Mouse (Mus musculus) CH12.LX (cell line): ENCODE measurements around the gene Hoxd8. TPM values are rescaled to one million over a fixed set of nuclear protein-coding genes. Genes with fewer than 3 reads are reported as not detected.

Experiments used
- DNase-seq: peaks from one replicate; pipeline ENCODE4 v3.0.0-alpha.2; 2013; ENCODE audit errors: extremely low read depth
- H3K27ac ChIP-seq: 2 replicates; pipeline ENCODE4 v1.5.1; 2012; ENCODE audit warnings: low read depth, mild to moderate bottlenecking, control low read depth, moderate library complexity; ENCODE audit not compliant: insufficient read depth
- H3K27me3 ChIP-seq: replicated peaks from 2 replicates; pipeline ENCODE3; 2012; ENCODE audit warnings: inconsistent platforms
- H3K36me3 ChIP-seq, 2 experiments: replicated peaks in 1 of 2; 2 replicates each; pipeline versions ENCODE3 to v1.6.1; 2012; ENCODE audit warnings: inconsistent platforms in 1 of 2, low read length in 1 of 2, mild to moderate bottlenecking in 1 of 2, mixed read lengths in 1 of 2, moderate library complexity in 1 of 2; ENCODE audit not compliant: control insufficient read depth in 1 of 2, insufficient read depth in 1 of 2
- H3K4me1 ChIP-seq, 2 experiments: 2 replicates each; pipeline ENCODE4 v1.6.1; 2012; ENCODE audit warnings: inconsistent platforms in 1 of 2, moderate library complexity in 1 of 2; ENCODE audit not compliant: insufficient read depth in 2 of 2, control insufficient read depth in 1 of 2
- H3K4me2 ChIP-seq: 2 replicates; pipeline ENCODE4 v1.6.1; 2012; ENCODE audit warnings: low read depth, mild to moderate bottlenecking, control low read depth; ENCODE audit not compliant: poor library complexity, insufficient read depth, severe bottlenecking
- H3K4me3 ChIP-seq, 3 experiments: fragments of 150-350 bp in 1 of 3; sonication (generic) in 1 of 3; replicated peaks in 1 of 3; 2 replicates each; pipeline versions ENCODE3 to v1.5.1; 2011 to 2012; ENCODE audit warnings: low read depth in 2 of 3, low read length in 2 of 3, mild to moderate bottlenecking in 2 of 3, moderate library complexity in 2 of 3, control low read depth in 1 of 3, improper control_type of control experiment in 1 of 3, inconsistent platforms in 1 of 3, mixed read lengths in 1 of 3; ENCODE audit not compliant: poor library complexity in 1 of 3
- H3K79me2 ChIP-seq: replicated peaks from 2 replicates; pipeline ENCODE4 v1.6.1; 2012; ENCODE audit warnings: mild to moderate bottlenecking, moderate library complexity; ENCODE audit not compliant: control insufficient read depth, poor library complexity, insufficient read depth, severe bottlenecking; ENCODE audit errors: extremely low read depth
- H3K9ac ChIP-seq: 2 replicates; pipeline ENCODE4 v1.6.1; 2012; ENCODE audit warnings: low read depth, mild to moderate bottlenecking, control low read depth, moderate library complexity; ENCODE audit not compliant: insufficient read depth
- H3K9me3 ChIP-seq: replicated peaks from 2 replicates; pipeline ENCODE3; 2012; ENCODE audit warnings: low read length, inconsistent platforms, mixed read lengths
- CHD1 ChIP-seq: IDR thresholded peaks from 2 replicates; pipeline ENCODE4 v1.6.1; 2012; ENCODE audit warnings: low read depth, low read length, improper control_type of control experiment, inconsistent platforms
- CTCF ChIP-seq, 2 experiments: IDR thresholded peaks in 1 of 2; conservative IDR thresholded peaks in 1 of 2; 2 replicates each; pipeline ENCODE4 v1.5.1; 2011 to 2012; ENCODE audit warnings: low read depth in 2 of 2, low read length in 2 of 2, improper control_type of control experiment in 1 of 2, inconsistent platforms in 1 of 2, mild to moderate bottlenecking in 1 of 2, moderate library complexity in 1 of 2
- E2F4 ChIP-seq: IDR thresholded peaks from 2 replicates; pipeline ENCODE4 v1.6.1; 2011; ENCODE audit warnings: low read depth, low read length, improper control_type of control experiment; ENCODE audit not compliant: insufficient replicate concordance
- EP300 ChIP-seq: IDR thresholded peaks from 2 replicates; pipeline ENCODE4 v1.6.1; 2011; ENCODE audit warnings: low read length, improper control_type of control experiment
- ETS1 ChIP-seq: conservative IDR thresholded peaks from 2 replicates; pipeline ENCODE4 v1.6.1; 2012; ENCODE audit warnings: low read depth, mild to moderate bottlenecking, inconsistent platforms, low read length, improper control_type of control experiment, moderate library complexity
- MAFK ChIP-seq: IDR thresholded peaks from 2 replicates; pipeline ENCODE4 v1.6.1; 2011; ENCODE audit warnings: low read length, improper control_type of control experiment; ENCODE audit not compliant: insufficient replicate concordance
- MAX ChIP-seq: IDR thresholded peaks from 2 replicates; pipeline ENCODE4 v1.6.1; 2011; ENCODE audit warnings: low read length, improper control_type of control experiment
- NRF1 ChIP-seq: IDR thresholded peaks from 2 replicates; pipeline ENCODE4 v1.6.1; 2014; ENCODE audit warnings: low read depth, mild to moderate bottlenecking, inconsistent platforms, low read length, improper control_type of control experiment, moderate library complexity
- POLR2A ChIP-seq: IDR thresholded peaks from 2 replicates; pipeline ENCODE4 v1.6.1; 2011; ENCODE audit warnings: low read depth, mild to moderate bottlenecking, improper control_type of control experiment, low read length
- SIN3A ChIP-seq: IDR thresholded peaks from 2 replicates; pipeline ENCODE4 v1.6.1; 2012; ENCODE audit warnings: low read length, improper control_type of control experiment, inconsistent platforms
- USF1 ChIP-seq: IDR thresholded peaks from 2 replicates; pipeline ENCODE4 v1.6.1; 2014; ENCODE audit warnings: low read depth, mild to moderate bottlenecking, inconsistent platforms, low read length, improper control_type of control experiment
- USF2 ChIP-seq: conservative IDR thresholded peaks from 2 replicates; pipeline ENCODE4 v1.6.1; 2011; ENCODE audit warnings: low read depth, low read length, improper control_type of control experiment
- ZC3H11A ChIP-seq: IDR thresholded peaks from 2 replicates; pipeline ENCODE4 v1.6.1; 2012; ENCODE audit warnings: low read depth, mild to moderate bottlenecking, inconsistent platforms, low read length, improper control_type of control experiment
- ZKSCAN1 ChIP-seq: IDR thresholded peaks from 2 replicates; pipeline ENCODE4 v1.6.1; 2012; ENCODE audit warnings: low read depth, inconsistent platforms, low read length, improper control_type of control experiment, borderline replicate concordance
- ZMIZ1 ChIP-seq: IDR thresholded peaks from 2 replicates; pipeline ENCODE4 v1.6.1; 2012; ENCODE audit warnings: low read depth, mild to moderate bottlenecking, inconsistent platforms, low read length, improper control_type of control experiment
- ZNF384 ChIP-seq: IDR thresholded peaks from 2 replicates; pipeline ENCODE4 v1.6.1; 2012; ENCODE audit warnings: low read depth, low read length, improper control_type of control experiment, inconsistent platforms
- dilution Hi-C: fragments of 300-500 bp; cut with MboI; formaldehyde crosslinking; loops from 2 replicates; pipeline ENCODE4 v1.14.3; 2020; ENCODE audit warnings: low sequenced_read_pairs; ENCODE audit not compliant: extremely low pct_unique_long_range_greater_than_20kb, extremely low pct_ligation_motif_present
- in situ Hi-C: fragments of 300-500 bp; cut with MboI; formaldehyde crosslinking; loops from 3 replicates; pipeline ENCODE4 v1.14.3; 2019; ENCODE audit warnings: low sequenced_read_pairs, low pct_ligation_motif_present, low pct_unique_long_range_greater_than_20kb, mixed read lengths
- polyA plus RNA-seq: library from polyadenylated mRNA; unstranded; fragments of >175 nt; gene quantifications from 2 replicates; pipeline ENCODE4 v1.2.1, GENCODE M21; 2012; ENCODE audit warnings: low read depth; ENCODE audit not compliant: insufficient read length
- total RNA-seq, 2 experiments: library from RNA; depleted of rRNA; stranded (reverse); fragments of 300-350 nt in 1 of 2; fragments of >200 nt in 1 of 2; gene quantifications; 2 replicates each; pipeline ENCODE4 v1.2.3; 2012 to 2014

Gene Hoxd8
- total RNA-seq (2012; rRNA removed) (not detected in 2 replicates), total RNA-seq (2014; rRNA removed) (0.20 and 0.76 TPM in 2 replicates), polyA plus RNA-seq (0.15 and 0.31 TPM in 2 replicates)

GRCm38 (mm10) chr2:74704393-74704998, at the start of gene Hoxd8:
Gene Hoxd8, plus strand, starts transcription at chr2:74704615.
- TF ChIP-seq MAFK (no peak), CTCF (conservative IDR thresholded peaks at IDR 0.05 in 1 of 2, IDR thresholded peaks at IDR 0.05 in 1 of 2; ENCODE audit: low read depth in 2 of 2, low read length in 2 of 2) (no peak), E2F4 (no peak), POLR2A (no peak), USF2 (no peak), ETS1 (no peak), ZNF384 (no peak), NRF1 (no peak), USF1 (no peak), ZC3H11A (no peak), MAX (no peak), ZMIZ1 (no peak)
- TF ChIP-seq, all 38 proteins: peak for 0
- peaks cover 6% of the 10 kb centered on the region for H3K27me3 ChIP-seq
- H3K9ac ChIP-seq = no peak within 1 kb of the TSS
- no peak within 1 kb of the TSS for H3K4me2 ChIP-seq
- dilution Hi-C loops = no loop called here
- H3K36me3 ChIP-seq = no peaks in the 10 kb centered on the region
- no peaks in the 10 kb centered on the region; a peak in 1 of 4 replicates for H3K4me1 ChIP-seq
- in situ Hi-C loops = loop anchor here (25.0 kb wide), 1 partner anchor 883 kb away; no protein-coding TSS in a partner anchor
- DNase-seq = no peak
- H3K4me3 ChIP-seq = peak within 1 kb of the TSS in 1 of 3 experiments; percentile 50
- H3K27ac ChIP-seq = no peak within 1 kb of the TSS
- no peaks in the 10 kb centered on the region for H3K79me2 ChIP-seq
- no peaks in the 10 kb centered on the region for H3K9me3 ChIP-seq

- Histone ChIP-seq H3K9me3 (peaks cover 33% of the 10 kb centered on the region), H3K27me3 (no peaks in the 10 kb centered on the region), H3K4me1 (no peaks in the 10 kb centered on the region), H3K4me2 (no peak overlapping the region), H3K27ac (no peak overlapping the region), H3K4me3 (no peak overlapping the region), H3K36me3 (no peaks in the 10 kb centered on the region), H3K79me2 (no peaks in the 10 kb centered on the region), H3K9ac (no peak overlapping the region)
- dilution Hi-C loops = no loop called here
- DNase-seq = no peak
- TF ChIP-seq ZKSCAN1 = no peak
- TF ChIP-seq EP300 = no peak
- no peak for TF ChIP-seq CHD1
- no peak for TF ChIP-seq ZNF384
- TF ChIP-seq SIN3A = no peak
- in situ Hi-C loops = loop anchor here (25.0 kb wide), 1 partner anchor 1068 kb away; the partner anchor contains the start of gene Chrna1
Observed at GRCm38 (mm10) chr2:74654743-74655419, 49.5 kb upstream of the Hoxd8 start.
